Mouse (Mus musculus) stomach, postnatal 0 days (tissue): Measurements from ENCODE around the gene Unc45b. TPM values are rescaled to one million over a fixed set of nuclear protein-coding genes. Genes with fewer than 3 reads are reported as not detected.
"Not testable (repeated sequence)": the region's sequence is repeated elsewhere in the genome, so short reads cannot be mapped to it uniquely, and the experiment has no call there.

Experiments used
- ATAC-seq: fragments of 200-750 bp; cut with Nextera tagmentation; 2 replicates; pipeline ENCODE4 v1.8.0; 2017; ENCODE audit not compliant: low FRiP score, low TSS enrichment
- DNase-seq: peaks from one replicate; pipeline ENCODE4 v3.0.0-alpha.2; 2016; ENCODE audit warnings: low spot score
- H3K27ac ChIP-seq: fragments of 300-500 bp; sonication (generic); replicated peaks from 2 replicates; pipeline ENCODE4 v1.5.1; 2014; ENCODE audit warnings: mild to moderate bottlenecking, control low read depth
- H3K27me3 ChIP-seq: fragments of 300-500 bp; sonication (generic); 2 replicates; pipeline ENCODE4 v1.6.1; 2014; ENCODE audit warnings: low read length; ENCODE audit not compliant: control insufficient read depth, insufficient read depth
- H3K36me3 ChIP-seq: fragments of 300-500 bp; sonication (generic); 2 replicates; pipeline ENCODE4 v1.6.1; 2014; ENCODE audit warnings: low read length, mixed read lengths; ENCODE audit not compliant: control insufficient read depth, insufficient read depth
- H3K4me1 ChIP-seq: fragments of 300-500 bp; sonication (generic); replicated peaks from 2 replicates; pipeline ENCODE4 v1.6.1; 2014; ENCODE audit warnings: antibody characterized with exemption; ENCODE audit not compliant: control insufficient read depth, insufficient read depth
- H3K4me2 ChIP-seq: fragments of 300-500 bp; sonication (generic); replicated peaks from 2 replicates; pipeline ENCODE4 v1.6.1; 2014; ENCODE audit warnings: low read depth, mild to moderate bottlenecking, control low read depth, moderate library complexity
- H3K4me3 ChIP-seq: fragments of 300-500 bp; sonication (generic); 2 replicates; pipeline ENCODE4 v1.5.1; 2014; ENCODE audit warnings: low read depth, low read length, control low read depth
- H3K9ac ChIP-seq: fragments of 300-500 bp; sonication (generic); 2 replicates; pipeline ENCODE4 v1.6.1; 2014; ENCODE audit warnings: mild to moderate bottlenecking, low read length, control low read depth, mixed read lengths
- H3K9me3 ChIP-seq: fragments of 300-500 bp; sonication (generic); 2 replicates; pipeline ENCODE4 v1.6.1; 2016; ENCODE audit warnings: low read length; ENCODE audit not compliant: control insufficient read depth
- CTCF ChIP-seq: IDR thresholded peaks from 2 replicates; pipeline ENCODE4 v1.5.1; 2016; ENCODE audit warnings: antibody characterized with exemption, low read depth, mild to moderate bottlenecking, moderate library complexity
- EP300 ChIP-seq: optimal IDR thresholded peaks from 2 replicates; pipeline ENCODE3; 2016; ENCODE audit warnings: antibody characterized with exemption
- WGBS: fragments of 180-500 bp; shearing (Covaris S2); extraction: QIAGEN DNeasy Blood & Tissue Kit; methylation state at CpG from one replicate; pipeline ENCODE4 v1.1.7; 2014; 5-methylcytosine and 5-hydroxymethylcytosine counted together
- polyA plus RNA-seq: library from polyadenylated mRNA; unstranded; fragments of >200 nt; fragmentation: Nextera tagmentation; extraction: Ambion mirVana; gene quantifications from 2 replicates; pipeline ENCODE4 v1.2.1, GENCODE M21; 2015

The Unc45b gene
- polyA plus RNA-seq, 1 experiment from 2014 or later = 0.99 TPM

- DNase-seq = no peak
- Histone ChIP-seq H3K4me1 (peaks cover 3% of the 10 kb centered on the region), H3K36me3 (no peaks in the 10 kb centered on the region), H3K4me2 (no peak overlapping the region), H3K27ac (no peak overlapping the region), H3K27me3 (no peaks in the 10 kb centered on the region), H3K4me3 (no peak overlapping the region), H3K9me3 (no peaks in the 10 kb centered on the region), H3K9ac (no peak overlapping the region)
- TF ChIP-seq CTCF (no peak), EP300 (no peak)
- 72% methylated on average over 11 of the region's 11 CpGs for WGBS
- no peak for ATAC-seq
Measured at GRCm38 (mm10) chr11:82910679-82911389, 484 bp downstream of the Unc45b start.

GRCm38 (mm10) chr11:82914711-82915352 is 4.5 kb downstream of the Unc45b start:
- peak overlapping the region; percentile 42 for H3K4me2 ChIP-seq
- no peaks in the 10 kb centered on the region for H3K27me3 ChIP-seq
- no peaks in the 10 kb centered on the region for H3K4me1 ChIP-seq
- H3K36me3 ChIP-seq = no peaks in the 10 kb centered on the region
- no peak overlapping the region for H3K27ac ChIP-seq
- 6% methylated on average over 16 of the region's 16 CpGs for WGBS
- no peak for ATAC-seq
- H3K4me3 ChIP-seq = no peak overlapping the region
- no peaks in the 10 kb centered on the region for H3K9me3 ChIP-seq
- DNase-seq = peak; percentile 80
- peak; percentile 99 for TF ChIP-seq CTCF
- no peak for TF ChIP-seq EP300
- no peak overlapping the region for H3K9ac ChIP-seq

- DNase-seq (no peak), ATAC-seq (no peak)
- no peak overlapping the region for H3K27ac ChIP-seq
- no peaks in the 10 kb centered on the region for H3K9me3 ChIP-seq
- H3K9ac ChIP-seq = no peak overlapping the region
- no peaks in the 10 kb centered on the region for H3K27me3 ChIP-seq
- TF ChIP-seq CTCF (no peak), EP300 (no peak)
- no peak overlapping the region for H3K4me3 ChIP-seq
- H3K4me1 ChIP-seq = no peaks in the 10 kb centered on the region
- WGBS = 42% methylated on average over 10 of the region's 10 CpGs
- no peak overlapping the region for H3K4me2 ChIP-seq
- no peaks in the 10 kb centered on the region for H3K36me3 ChIP-seq
Measured at GRCm38 (mm10) chr11:82920768-82921167, 10.4 kb downstream of the Unc45b start.

GRCm38 (mm10) chr11:82921691-82922090 is 11.3 kb downstream of the Unc45b start:
- no peak overlapping the region for H3K4me3 ChIP-seq
- H3K36me3 ChIP-seq = no peaks in the 10 kb centered on the region
- no peak overlapping the region for H3K9ac ChIP-seq
- WGBS = 66% methylated on average over 4 of the region's 4 CpGs
- DNase-seq = no peak
- H3K4me2 ChIP-seq = no peak overlapping the region
- H3K9me3 ChIP-seq = no peaks in the 10 kb centered on the region
- ATAC-seq = no peak
- no peak for TF ChIP-seq CTCF
- TF ChIP-seq EP300 = no peak
- no peaks in the 10 kb centered on the region for H3K27me3 ChIP-seq
- H3K27ac ChIP-seq = no peak overlapping the region
- H3K4me1 ChIP-seq = no peaks in the 10 kb centered on the region

GRCm38 (mm10) chr11:82923910-82924309 is 13.6 kb downstream of the Unc45b start:
- WGBS = 60% methylated on average over 6 of the region's 6 CpGs
- H3K9ac ChIP-seq, H3K27me3 ChIP-seq, H3K4me2 ChIP-seq, H3K27ac ChIP-seq, DNase-seq, H3K4me3 ChIP-seq, H3K4me1 ChIP-seq, ATAC-seq, H3K9me3 ChIP-seq, H3K36me3 ChIP-seq: not testable (repeated sequence)
